Mouse (Mus musculus): ENCODE data around the gene 9930022D16Rik.

DNA sequence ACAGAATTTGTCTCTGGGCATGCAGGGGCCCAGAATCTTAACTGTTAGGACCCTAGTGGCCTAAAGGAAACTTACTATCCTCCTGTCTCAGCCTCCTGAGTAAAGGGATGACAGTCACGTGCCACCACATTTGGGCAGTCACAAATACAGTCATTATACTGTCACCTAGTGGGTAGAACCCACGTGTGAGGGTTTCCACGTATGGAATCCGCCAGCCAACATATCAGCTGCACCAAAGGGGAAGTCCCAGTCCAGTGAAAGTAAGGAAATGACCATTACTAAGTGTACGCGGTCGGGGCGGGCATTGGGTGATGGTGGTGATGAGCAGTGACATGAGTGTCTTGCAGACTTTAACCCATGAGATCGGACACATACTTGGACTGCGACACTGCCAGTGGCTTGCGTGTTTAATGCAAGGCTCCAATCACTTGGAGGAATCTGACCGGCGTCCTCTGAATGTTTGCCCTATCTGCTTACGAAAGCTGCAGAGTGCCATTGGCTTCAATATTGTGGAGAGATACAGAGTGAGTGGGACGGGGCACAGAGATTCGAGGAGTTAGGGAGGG, 20.6 kb downstream of the 9930022D16Rik start:
- TF ChIP-seq CTCF (IDR thresholded peaks at IDR 0.05; ENCODE audit: low read depth): no peak
- no peak for TF ChIP-seq EP300 (IDR thresholded peaks at IDR 0.05; ENCODE audit: low read depth)
